Mouse (Mus musculus) CH12F3 (cell line): Measurements from ENCODE around the gene Inpp4b.

ENCODE experiments used
- in situ Hi-C: fragments of 300-500 bp; cut with MboI; formaldehyde crosslinking; loops from 2 replicates; pipeline ENCODE4 v1.14.3; 2020; ENCODE audit warnings: low sequenced_read_pairs

Inpp4b gene

GRCm38 (mm10) chr8:81702038-81702437, 359.7 kb downstream of the Inpp4b start:
- in situ Hi-C loops: no loop called here

GRCm38 (mm10) chr8:81703571-81704365, 361.4 kb downstream of the Inpp4b start:
- in situ Hi-C loops: no loop called here

DNA sequence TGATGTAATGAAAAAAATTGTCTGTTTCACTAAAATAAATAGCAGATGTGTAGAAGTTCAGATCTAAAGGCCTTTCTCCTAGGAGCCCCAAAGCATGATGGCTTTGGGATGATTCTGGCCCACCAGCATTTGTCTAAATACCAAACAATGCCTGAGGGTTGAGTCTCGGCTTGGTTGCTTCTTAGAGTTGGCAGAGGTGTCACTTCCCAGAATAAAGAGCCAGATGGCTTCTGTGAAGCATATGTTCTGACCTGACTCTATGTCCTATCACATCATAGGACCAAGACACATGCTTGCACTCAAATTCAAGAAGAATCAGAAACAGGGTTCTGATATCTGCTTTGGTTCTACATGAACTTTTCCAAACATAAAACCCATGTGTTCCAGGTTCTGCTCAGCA, 365.1 kb downstream of the Inpp4b start:
- in situ Hi-C loops: no loop called here

GRCm38 (mm10) chr8:81731332-81731731, 389.0 kb downstream of the Inpp4b start:
- in situ Hi-C loops: no loop called here

DNA sequence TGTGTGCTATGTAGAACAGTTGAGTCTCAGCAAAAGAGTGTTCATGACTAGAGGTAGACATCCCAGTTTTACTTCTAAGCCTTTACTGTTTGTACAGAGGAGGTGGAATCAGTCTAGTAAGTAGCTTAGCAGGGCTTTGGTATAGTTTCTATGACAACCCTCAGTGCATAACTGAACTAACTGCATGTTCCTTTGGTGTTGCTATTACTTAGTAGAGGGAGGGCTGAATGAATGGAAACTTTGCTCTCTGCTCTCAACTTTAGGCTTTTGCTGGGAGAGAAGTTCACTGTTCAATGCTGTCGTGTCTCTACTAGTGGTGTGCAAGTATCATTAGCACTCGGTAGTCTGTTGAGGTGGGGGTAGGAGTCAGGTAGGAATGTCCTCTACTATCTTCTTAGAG, 393.3 kb downstream of the Inpp4b start:
- in situ Hi-C loops: no loop called here

DNA sequence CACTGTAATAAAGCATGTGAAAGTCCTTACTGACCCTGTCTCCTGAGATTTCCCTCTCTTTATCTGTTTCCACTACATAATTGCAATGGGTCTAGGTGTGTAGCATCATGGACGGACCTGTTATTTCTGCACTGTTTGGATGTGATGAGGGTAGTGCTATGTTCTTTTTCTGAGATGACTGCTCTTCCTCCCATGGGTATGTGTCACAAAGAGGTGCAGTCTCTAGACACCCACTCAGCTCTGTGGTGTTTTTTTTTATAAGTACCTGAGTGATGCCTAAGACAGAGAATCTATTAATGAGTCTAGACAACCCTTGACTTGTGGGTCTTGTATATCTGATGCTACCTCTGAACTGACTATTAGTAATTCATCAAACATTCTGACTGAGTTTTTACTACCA, 393.7 kb downstream of the Inpp4b start:
- in situ Hi-C loops: no loop called here

DNA sequence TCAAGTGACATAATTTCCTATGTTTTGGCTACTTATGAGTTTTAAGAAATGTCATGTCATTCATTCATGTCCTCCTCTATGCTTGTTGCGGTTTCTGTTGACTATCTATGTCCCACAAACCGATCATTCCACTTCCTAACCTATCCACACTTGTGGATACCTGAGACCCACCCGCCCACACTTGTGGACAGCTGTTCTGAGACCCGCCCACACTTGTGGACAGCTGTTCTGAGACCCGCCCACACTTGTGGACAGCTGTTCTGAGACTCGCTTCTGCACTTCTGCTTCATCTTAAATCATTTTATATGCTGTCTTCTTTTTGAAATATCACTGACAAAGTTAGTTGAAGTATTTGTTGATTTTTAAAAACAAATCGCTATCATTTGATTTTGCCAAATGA, 400.2 kb downstream of the Inpp4b start:
- in situ Hi-C loops: no loop called here

- in situ Hi-C loops: no loop called here
Measured at GRCm38 (mm10) chr8:81743040-81743439, 400.7 kb downstream of the Inpp4b start.

DNA sequence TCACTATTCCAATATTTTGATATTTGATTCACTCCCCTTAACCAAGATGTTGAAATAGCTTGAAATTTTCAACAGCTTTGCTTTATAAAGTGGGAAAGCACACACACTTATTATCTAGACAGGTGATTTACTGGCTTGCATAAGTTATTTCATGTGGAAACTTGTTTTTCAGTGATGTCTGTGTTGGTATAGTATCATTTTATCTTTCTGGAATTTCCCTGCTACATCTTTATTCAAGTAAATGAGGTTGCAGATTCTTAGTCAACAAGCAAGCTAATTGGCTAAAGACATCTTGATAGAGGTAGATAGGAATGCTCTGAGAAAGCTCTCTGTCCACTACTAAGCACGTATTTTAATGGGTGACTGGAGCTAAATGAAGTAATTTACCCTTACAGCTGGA, 403.1 kb downstream of the Inpp4b start:
- in situ Hi-C loops: no loop called here

GRCm38 (mm10) chr8:81751159-81751558, 408.8 kb downstream of the Inpp4b start:
- in situ Hi-C loops: no loop called here

GRCm38 (mm10) chr8:81756663-81757062, 414.3 kb downstream of the Inpp4b start:
- in situ Hi-C loops: no loop called here

- in situ Hi-C loops: no loop called here
Measured at GRCm38 (mm10) chr8:81757580-81758144, 415.3 kb downstream of the Inpp4b start.

DNA sequence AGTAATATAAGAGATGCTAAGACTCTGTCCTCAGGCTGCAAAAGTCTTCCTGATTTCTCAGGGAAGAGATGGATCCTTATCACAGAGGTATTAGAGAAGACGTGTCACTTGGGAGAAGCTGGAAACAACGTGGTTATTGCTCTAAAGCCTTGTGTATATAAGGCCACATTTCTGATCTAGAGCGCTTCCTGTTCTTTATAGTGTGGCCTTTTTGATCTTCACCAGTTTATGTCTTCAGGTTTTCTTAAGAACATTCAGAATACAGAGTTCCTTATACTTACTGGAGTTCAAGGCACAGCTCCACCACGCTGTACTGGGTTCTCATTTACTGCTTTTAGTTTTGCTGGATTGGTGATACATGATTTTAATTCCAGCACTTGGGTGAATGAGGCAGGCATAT, 419.1 kb downstream of the Inpp4b start:
- in situ Hi-C loops: no loop called here

- in situ Hi-C loops: no loop called here
Measured at GRCm38 (mm10) chr8:81766033-81766432, 423.7 kb downstream of the Inpp4b start.

DNA sequence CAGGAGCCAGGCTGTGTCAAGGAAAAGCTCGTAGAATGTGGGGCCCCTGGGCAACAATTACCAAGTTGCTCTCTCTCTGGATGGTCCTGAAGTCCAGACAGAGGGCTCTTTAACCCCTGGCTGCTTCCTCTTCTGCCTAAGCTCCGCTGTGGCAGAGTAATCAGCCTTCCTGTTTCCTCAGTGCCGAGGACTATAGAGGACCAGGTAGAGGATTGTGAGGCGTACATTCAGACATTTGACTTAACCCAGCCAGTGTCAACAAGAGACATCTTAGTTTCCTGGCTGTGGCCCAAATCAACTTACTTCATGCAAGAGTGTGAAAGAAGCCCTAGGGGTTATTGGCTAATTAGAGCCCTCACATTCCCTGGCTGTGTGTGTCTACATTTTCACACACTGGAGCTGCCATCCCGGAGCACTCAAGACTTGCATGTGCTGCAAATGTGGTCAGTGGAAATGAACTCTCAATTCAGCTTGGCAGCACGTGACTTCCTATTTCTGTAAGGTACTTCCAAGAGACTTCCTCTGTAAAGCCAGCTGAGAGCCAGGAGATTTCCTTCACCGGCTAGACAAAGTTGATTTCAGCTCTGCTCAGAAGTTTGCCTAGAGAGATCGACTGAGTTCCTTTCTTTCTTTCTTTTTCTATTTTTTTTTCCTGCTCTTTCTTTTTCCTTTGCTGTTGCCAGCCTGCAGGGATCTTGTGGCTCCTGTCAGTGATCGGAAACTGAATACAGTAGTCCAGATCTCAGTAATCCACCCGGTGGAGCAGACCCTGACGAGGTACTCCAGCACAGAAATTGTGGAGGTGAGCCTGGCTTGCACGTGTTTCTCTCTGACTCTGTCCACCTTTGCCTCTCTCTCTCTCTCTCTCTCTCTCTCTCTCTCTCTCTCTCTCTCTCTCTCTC, 425.3 kb downstream of the Inpp4b start:
- in situ Hi-C loops: no loop called here

- in situ Hi-C loops: no loop called here
Measured at GRCm38 (mm10) chr8:81768313-81768675, 425.9 kb downstream of the Inpp4b start.

GRCm38 (mm10) chr8:81768731-81769445, 426.5 kb downstream of the Inpp4b start:
- in situ Hi-C loops: no loop called here

- in situ Hi-C loops: no loop called here
Measured at GRCm38 (mm10) chr8:81770603-81771276, 428.4 kb downstream of the Inpp4b start.

- in situ Hi-C loops: no loop called here
Measured at GRCm38 (mm10) chr8:81772855-81773254, 430.5 kb downstream of the Inpp4b start.

- in situ Hi-C loops: no loop called here
Measured at GRCm38 (mm10) chr8:81773305-81773965, 431.1 kb downstream of the Inpp4b start.
